Mouse (Mus musculus) left cerebral cortex, adult 11 months (tissue): ENCODE results near the gene Camkk2.

Experiments
- DNase-seq: peaks from one replicate; pipeline ENCODE4 v3.0.0; 2022; ENCODE audit warnings: low spot score

Gene Camkk2

DNA sequence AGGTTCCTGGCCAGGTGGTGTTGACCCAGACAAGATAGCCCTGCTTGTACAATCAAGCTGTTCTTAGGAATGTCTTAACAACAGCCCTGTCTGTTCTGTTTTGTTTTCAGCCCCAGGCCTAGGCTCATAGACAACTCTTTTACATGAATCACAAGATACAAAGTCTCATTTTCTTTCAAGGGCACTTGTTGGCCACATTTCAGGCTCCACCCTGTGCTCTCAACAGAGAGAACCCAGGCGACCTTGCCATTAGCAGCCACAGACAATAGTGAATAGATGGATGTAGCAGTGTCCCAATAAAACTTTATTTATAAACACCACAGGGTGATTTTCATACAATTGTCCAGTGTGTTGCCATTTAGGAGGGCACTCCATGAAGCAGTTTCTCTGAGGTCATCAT lies 2.9 kb upstream of the Camkk2 start:
- no peak for DNase-seq

DNA sequence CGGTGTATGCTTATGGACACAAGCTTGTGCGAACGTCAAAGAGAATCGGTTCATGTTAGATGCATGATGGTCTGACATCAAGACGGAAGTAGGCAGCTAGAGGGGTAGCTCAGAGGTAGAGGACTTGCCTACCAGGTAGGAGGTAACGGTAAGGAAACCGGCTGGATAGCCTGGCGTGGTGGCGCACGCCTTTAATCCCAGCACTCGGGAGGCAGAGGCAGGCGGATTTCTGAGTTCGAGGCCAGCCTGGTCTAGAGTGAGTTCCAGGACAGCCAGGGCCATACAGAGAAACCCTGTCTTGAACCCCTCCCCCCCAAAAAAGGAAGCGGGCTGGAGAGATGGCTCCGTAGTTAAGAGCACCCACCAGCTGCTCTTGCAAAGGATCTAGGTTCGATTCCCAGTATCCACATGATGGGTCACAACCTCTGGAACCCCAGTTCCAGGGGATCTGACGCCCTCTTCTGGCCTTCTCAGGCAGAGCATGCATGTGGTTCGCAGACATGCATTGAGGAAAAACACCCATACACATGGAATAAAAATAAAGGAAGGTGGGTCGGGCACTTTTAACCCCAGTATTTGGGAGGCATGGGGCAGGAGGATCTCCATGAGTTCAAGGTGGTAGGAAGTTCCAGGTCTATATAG lies 1.7 kb upstream of the Camkk2 start:
- DNase-seq: no peak

DNA sequence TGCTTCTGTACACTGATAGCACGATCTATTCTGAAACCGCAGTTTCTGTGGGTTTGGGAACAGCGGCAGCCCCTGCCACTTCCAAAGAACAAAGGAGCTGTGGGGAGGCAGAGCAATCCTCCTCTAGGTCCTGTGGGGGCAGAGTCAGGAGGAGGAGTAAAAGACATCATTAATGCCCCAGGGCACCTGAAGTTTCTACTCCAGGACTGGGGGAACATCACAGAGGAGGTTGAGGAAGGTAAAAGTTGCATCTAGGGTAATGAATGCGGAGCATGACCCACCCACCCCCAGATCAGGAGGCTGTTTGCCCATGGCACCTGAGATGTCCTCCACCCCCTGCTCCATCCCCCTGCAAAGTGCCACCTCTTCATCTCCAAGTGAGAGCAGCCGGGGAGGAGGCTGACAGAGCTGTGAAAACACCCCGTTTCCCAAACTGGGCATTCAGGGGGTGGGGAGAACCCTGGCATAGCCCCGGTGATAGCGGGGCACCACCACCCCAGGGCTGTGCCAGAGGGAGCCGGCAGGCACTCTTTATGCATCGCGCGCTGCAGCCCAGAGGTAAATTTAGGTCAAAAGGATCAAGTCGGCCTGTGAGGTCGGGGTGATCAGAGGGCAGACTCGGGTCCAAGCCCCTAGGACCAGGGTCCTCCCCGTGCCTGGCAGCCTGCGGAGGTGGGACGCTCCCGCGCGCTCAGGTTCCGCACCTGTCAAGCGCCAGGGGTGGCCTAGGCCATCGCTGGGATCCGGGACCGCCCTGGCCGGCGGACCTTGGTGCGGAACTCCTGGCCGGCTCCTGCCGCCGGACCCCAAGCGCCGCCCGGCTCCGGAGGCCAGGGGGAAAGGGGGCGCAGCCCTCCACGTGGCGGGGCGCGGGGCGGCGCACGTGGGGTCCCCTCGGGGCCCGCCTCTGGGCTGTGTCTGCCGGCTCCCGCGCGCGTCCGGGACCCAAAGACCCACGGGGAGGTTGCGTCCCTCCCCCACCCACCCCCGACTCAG lies 680 bp downstream of the Camkk2 start:
- DNase-seq: no peak

DNA sequence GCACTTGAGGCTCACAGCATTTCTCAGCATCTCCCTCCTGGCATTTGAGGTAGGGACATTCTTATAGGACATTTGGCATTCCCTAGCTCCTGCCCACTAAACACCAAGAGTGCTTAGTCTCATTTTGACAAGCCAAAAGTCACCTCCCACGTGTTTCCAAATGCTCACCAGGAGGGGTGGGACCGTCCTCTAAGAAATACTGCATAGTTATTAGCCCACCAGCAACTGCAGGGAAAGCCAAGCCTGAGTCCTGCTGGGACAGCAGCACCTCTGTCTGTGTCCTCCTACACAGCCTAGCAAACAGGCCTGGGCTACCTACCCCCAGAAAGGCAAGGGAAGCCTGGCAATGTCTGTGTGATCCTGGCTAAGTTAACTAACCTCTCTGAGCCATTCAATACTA lies 1.9 kb downstream of the Camkk2 start:
- DNase-seq: no peak

DNA sequence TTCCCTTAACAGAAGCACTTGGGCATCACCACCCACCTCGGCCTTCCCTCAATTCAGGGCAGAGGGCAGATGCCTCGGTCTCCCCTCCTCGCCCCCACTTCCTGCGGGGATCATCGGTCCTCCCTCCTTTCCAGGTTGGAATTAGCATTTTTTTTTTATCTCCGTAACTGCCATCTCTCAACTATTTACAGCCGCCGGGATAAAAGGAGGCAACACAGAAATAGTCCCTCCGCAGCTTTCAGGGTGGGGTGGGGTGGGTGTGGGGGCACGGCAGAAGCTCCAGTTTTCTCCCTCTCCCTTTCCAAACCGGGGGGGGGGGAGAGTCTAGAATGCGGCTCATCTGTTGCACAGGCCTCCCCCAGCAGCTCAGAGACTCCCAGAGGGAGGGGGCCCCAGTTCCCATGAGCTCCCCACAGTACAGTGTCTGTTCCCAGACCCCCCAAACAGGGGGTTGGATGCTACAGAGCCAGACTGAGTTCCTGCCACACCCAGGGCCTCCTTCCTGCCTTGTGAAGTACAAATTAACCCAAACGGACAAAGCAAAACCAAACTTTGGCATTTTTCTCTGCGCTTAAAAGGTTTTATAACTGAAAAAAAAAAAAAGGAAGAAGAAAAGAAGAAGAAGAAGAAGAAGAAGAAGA lies 3.4 kb downstream of the Camkk2 start:
- DNase-seq: no peak

DNA sequence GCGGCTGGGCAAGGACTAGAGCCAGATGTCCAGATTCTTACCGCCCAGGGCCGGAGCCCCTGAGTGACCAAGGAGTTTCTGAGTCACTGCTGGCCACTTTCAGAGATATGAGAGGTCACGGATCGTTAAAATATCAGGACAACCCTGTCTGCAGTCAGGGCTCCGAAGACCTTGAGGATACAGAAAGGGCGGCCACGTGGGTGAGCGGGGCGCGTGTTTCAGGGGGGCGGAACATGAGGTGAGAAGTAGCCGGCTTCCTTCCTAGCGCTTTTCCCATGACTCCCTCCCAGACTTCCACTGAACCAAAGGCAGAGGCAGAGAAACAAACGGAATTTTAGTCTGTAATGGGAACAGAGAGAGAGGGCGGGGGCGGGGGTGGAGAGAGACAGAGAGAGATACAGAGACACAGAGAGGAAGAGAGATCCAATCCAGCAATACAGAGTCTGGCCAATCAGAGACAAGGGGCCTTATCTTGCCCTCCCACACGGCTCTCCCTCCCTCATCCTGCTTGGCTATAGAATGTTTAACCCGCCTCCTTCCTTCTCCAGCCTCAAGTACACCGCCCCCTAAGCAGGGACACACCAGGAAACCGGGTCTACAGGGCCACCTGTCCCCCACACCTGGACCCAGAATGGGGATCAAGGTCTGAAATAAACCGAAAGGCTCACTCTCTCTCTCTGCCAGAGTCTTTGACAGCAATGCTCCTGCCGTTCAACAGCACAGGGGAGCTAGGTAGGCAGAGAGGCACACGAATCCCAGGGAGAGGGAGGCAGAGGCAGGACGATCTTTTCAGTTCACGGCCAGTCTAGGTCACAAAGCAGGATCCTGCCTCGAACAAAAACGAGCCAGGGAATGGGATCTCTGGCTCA lies 4.2 kb downstream of the Camkk2 start:
- no peak for DNase-seq

DNA sequence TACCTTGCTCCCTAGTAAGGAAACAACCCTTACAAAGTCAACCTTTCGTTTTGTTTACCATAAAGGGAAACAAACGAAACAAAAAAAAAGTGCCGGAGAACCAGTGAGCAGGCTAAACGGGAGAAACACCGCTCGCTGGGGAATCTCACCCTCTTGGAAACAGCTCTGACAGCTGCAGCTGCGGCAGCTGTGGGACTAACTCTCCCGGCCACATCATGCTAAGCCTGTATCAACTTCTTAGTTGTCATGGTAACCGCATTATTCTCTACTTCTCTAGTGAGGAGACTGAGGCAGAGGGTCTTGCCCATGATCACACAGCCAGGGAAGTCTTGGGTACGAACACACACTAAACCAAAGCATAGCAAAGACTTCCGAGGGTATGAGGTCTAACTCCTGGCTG lies 5.5 kb downstream of the Camkk2 start:
- DNase-seq: no peak

DNA sequence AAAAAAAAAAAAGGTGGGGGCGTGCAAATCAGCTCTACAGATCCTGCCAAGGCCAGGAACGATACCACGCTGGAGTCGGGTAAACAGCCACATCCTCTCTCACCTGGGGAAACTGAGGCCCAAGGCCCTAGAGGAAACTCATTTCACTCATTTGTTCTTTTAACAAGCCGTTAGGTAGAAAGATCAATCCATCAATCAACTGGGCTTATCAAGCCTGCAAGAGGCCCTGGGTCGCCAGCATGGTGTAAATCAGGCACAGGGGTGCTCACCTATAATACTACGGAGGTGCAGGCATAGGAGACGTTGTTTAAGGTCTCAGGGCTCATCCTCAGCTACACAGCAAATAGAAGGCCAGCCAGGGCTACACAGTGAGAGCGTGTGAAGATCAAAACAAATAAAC lies 7.8 kb downstream of the Camkk2 start:
- no peak for DNase-seq

DNA sequence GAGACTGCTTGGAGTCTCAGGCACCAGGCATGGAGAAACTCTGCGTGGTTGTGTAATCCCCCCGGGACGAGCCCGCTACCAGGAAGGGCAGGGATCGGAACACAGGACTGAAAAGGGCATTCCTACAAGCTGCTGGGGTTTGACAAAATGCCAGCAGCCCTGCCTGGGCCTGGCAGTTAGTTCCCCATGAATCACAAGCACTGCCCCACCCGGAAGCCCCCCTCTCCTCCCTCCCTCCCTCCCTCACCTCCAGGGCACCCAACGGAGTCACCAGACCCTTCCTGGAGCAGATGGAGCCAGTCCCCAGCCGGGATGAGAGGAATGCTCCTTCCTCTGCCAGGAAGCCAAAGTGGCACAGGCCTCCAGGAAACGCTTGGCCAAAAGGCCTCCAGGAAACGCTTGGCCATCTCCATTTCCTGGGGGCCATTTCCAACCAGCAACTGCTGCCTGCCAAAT lies 8.4 kb downstream of the Camkk2 start:
- DNase-seq: no peak

DNA sequence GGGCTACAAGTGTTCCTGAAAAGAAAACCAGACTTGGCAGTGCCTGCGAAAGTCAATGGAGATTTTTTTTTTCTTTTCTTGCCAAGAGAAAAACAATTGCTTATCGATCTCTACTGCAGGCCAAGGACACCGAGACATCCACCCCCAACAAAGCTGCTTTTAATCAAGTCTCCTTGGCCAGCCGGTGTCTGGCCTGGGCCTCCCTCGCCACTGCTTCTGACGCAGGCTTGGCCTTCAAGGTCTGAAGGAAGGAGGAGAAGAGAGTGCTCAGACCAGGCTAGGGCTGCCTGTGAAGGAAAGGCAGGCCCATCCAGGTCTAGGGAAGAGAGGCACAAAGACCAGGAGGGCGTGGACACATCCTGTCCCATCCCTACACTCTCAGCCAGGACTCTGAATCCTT lies 8.9 kb downstream of the Camkk2 start:
- DNase-seq: no peak

DNA sequence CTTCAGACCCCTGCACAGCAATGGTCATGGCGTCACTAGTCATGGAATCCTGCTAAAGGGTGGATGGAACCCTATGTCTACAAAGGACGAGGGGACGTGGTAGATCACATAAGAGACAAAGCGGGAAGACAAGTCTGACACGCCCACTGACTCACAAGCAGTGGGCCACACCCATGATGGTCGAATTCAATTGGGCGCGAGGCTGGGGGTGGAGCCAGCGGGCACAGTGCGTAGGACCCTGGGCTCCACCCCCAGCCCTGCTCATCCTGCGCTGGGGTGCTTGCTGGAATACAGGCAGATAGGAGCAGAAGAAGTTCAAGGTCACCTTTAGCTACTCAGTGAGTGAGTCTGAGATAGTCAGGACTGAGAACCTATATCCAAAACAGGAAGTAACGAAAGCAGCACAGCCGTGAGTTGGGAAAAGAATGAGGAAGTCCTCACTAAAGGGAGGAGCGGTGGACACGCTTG lies 10.1 kb downstream of the Camkk2 start:
- DNase-seq: no peak

DNA sequence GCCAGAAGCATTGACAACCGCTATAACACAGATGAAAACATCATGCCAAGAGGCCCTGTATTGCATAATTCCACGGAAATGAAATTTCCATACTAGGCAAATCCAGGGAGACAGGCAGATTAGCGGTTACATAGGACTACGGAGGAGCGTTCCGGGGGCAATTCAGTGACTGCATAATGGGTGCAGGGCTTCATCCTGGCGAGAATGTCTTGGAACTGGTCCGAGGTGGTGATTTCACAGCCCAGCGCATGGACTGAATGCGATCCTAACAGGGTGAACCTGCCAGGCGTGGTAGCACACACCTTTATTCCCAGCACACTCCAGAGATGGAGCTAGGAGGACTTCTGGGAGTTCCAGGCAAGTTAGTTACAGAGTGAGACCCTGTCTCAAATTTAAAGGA lies 11.9 kb downstream of the Camkk2 start:
- DNase-seq: no peak

DNA sequence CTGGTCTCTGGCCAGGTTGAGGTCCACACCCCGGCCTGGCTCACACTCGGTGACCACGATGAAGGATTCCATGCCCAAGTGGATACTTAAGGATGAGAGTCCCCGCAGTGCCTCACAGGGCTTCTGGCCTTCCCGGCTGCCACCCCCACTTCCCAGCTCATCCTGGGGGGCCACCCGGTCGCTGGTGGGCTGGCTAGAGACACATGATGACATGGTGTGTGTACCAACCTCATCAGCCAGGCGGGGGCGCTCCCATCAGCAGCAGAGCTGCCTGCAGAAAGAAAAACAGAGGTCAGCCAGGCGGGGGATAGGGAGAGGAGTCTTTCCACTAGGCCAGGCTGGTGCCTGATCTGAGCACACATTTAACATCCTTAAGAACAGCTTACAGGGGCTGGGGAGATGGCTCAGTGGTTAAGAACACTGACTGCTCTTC lies 15.2 kb downstream of the Camkk2 start:
- DNase-seq: no peak

DNA sequence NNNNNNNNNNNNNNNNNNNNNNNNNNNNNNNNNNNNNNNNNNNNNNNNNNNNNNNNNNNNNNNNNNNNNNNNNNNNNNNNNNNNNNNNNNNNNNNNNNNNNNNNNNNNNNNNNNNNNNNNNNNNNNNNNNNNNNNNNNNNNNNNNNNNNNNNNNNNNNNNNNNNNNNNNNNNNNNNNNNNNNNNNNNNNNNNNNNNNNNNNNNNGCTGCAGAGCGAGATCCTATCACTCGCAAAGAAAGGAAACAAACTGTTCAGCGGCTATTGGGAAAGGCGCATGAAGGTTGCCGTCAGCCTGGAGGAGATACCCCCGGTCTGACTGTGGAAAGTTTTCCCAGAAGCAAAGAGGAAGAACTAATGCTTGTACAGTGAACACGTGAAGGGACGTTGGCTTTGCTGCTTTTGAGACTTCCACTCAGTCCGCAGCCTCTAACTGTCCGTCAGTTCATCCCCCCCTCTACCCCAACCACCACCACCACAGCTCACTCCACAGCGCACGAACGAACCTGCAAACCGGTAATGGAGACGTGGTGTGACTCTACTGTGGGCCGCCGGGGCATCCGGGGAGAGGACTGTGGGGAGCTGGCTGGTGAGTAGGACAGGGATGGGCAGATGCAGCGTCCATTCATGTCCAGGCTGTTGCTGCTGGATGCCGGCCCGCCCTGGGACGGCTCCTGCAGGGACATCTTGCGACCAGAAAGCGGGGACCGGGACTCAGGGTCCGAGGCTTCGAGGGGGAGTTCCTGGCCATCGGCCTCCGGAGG lies 15.8 kb downstream of the Camkk2 start:
- DNase-seq: no peak

DNA sequence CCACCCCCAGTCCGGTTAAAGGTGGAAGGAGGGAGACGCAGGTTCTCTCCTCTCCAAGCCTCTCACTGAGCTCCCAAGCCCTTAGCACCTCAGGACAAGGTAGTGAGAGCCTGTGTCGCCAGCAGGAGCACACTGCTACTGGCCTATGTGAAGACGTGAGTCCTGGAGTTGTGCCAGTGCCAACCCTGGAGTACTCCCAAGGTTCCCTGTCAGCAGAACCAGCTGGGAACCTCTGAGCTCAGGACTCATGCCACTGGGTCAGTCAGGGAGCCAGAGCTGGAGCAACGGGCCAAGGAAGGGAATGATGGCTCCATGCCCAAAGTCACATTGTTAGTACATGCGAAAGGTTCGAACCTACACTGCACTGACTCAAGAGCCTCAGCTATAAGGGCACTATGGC lies 22.5 kb downstream of the Camkk2 start:
- no peak for DNase-seq

DNA sequence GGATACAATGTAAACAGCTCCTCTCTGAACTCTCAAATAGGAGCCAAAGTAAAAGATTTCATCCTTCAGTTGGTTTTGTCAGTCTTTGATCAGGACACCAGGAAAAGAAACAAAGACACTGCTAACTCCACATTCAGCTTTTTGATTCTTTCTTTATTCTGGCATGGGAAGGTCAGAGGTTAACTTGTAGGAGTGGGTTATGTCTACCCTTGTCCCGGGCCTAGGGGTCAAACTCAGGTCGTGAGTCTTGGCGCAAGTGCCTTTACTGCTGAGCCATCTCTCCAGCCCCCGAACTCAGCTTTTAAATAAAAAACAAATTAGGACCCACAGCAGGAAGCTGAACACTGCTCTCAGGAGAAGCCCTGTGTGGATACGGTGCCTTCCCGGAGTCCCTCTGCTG lies 23.1 kb downstream of the Camkk2 start:
- no peak for DNase-seq

DNA sequence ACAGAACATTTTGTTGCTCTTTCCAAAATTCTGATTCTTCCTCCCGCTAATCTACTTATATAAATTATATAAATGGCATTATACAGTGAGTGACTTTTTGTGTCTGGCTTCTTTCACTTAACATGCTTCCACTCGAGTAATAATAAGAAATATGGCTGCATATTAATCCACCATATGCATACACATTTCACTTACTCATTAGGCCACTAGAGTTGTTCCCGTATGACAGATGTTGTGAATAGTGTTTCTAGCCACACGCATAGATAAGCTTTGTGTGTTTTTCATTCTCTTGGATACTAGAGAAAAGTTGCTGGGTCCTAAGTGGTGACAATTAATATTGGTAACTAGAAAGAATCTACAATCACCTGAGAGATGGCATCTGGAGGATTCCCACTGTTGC lies 23.6 kb downstream of the Camkk2 start:
- no peak for DNase-seq

DNA sequence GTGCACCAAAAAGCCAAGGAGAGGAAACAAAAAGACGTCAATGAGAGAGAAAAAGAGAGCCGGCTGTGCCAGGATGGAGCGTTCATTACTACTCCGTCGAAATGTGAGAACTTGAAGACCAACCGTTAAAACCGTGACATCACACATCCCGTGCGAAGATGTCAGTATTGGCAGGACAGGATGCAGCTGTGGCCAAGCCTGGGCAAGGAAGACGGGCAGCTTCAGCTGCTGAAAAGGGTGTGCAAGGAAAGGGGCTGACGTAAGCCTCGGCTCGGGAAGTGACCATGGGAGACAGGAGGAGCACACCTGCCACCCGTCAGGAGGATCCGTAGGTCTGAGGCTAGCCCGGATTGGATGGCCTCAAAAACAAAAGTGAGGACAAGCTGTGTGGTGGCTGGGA lies 24.7 kb downstream of the Camkk2 start:
- no peak for DNase-seq

DNA sequence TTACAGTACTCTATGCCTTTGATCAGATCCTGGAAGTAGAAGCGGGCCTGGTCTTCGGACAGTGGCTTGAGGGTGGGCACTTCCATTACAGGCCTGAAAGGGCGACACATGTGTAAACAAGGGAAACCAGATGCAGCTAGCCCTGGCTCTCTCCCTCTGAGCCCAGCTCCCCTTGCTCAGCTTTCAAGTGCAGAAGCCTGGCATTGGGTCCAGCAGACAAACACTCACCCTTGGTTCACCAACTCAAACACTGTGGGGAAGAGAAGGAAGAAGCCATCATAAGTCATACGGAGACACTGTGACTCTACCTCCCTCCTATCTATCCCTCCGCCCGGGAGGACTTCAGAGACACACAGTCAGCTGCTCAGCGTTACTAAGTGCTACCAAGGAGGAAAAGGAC lies 31.3 kb downstream of the Camkk2 start:
- DNase-seq: no peak

DNA sequence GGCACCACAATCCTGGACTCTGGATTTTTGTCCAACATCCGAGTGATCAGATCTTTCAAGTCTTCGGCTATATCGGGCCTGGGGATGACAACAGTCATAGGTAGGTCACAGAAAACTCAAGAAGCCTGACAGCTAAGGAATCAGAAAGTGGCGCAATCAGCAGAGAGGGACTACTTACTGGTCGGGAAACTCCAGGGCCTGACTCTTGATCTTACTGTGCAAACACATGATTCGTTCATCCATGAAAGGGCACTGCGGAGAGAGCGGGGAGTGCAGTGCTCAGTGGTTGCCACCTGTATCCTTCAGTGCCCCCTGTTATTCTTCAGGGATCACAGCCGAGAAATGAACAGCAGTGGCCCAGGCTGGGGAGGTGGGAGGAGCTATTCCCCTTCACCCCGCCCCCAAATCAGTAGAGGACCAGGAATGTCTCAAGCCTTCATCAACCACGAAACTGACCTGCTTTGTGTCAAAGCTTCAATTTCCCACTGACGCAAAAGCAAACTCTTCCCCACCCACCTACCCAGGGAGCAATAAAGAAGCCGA lies 35.3 kb downstream of the Camkk2 start:
- DNase-seq: no peak

DNA sequence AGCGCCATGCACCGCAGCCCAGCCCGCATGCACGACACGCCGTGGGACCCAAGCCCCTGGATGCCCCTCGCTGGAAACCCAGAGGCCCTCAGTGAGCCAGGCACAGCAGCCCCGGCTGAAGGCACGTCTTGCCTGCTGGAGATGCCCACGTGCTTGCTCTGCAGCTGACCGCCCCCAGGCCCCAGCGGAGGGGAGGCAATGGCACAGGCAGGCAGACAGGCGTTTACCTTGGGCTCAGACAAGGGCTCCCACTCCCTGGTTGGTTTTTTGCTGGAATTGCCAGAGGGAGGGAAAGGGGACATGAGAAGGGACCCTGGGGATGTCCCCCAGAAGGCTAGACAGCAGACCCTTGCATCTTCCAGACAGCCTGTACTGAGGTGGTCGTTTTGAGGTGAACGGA lies 42.4 kb downstream of the Camkk2 start:
- no peak for DNase-seq
